Mouse (Mus musculus): ENCODE measurements around the gene Lrp2. TPM values are rescaled to one million over a fixed set of nuclear protein-coding genes. Genes with fewer than 3 reads are reported as not detected.

Lrp2 gene
- polyA plus RNA-seq, 1 experiment = 92.6 TPM

- H3K4me3 ChIP-seq (ENCODE audit: low read depth, low read length) = no peak overlapping the region
- no peak overlapping the region for H3K9ac ChIP-seq (ENCODE audit: low read depth, poor library complexity, severe bottlenecking)
- no peak for TF ChIP-seq POLR2A (IDR thresholded peaks at IDR 0.05; ENCODE audit: insufficient read depth, low read length)
- no peak overlapping the region for H3K27ac ChIP-seq (ENCODE audit: insufficient read depth, low read length)
- H3K36me3 ChIP-seq (ENCODE audit: control insufficient read depth, insufficient read depth, low read length, poor library complexity, severe bottlenecking) = no peaks in the 10 kb centered on the region
- no peaks in the 10 kb centered on the region for H3K27me3 ChIP-seq (ENCODE audit: control insufficient read depth, insufficient read depth, low read length, poor library complexity, severe bottlenecking)
- H3K9me3 ChIP-seq (replicated peaks; ENCODE audit: control insufficient read depth, insufficient read depth, low read length, poor library complexity, severe bottlenecking) = no peaks in the 10 kb centered on the region
- H3K4me1 ChIP-seq (ENCODE audit: control insufficient read depth, insufficient read depth, low read length) = no peaks in the 10 kb centered on the region
These were observed 190.1 kb downstream of the Lrp2 start for GRCm38 (mm10) chr2:69395597-69396248.

DNA sequence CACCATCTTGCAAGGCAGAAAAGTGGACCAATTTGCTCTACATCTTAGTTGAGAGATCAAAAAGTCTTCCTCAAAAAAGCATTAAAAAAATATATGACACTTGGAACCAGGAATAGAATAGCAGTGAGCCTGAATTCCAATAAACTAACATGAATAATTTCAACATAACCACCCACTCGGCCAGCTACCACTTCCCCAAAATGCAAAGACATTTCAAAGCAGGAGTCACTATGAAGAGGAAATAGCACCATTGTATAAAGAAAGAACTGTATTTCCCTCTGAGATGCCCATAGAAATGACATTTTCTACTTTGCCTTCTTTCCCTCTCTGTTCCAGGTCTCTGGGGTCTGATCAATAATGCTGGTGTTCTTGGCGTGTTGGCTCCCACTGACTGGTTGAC, 191.9 kb downstream of the Lrp2 start:
- TF ChIP-seq EP300 (IDR thresholded peaks at IDR 0.05; ENCODE audit: insufficient read depth, low read depth, low read length) (no peak), POLR2A (IDR thresholded peaks at IDR 0.05; ENCODE audit: insufficient read depth, low read length) (no peak), CTCF (IDR thresholded peaks at IDR 0.05; ENCODE audit: low read depth, low read length) (no peak)
- Histone ChIP-seq H3K9me3 (replicated peaks; ENCODE audit: control insufficient read depth, insufficient read depth, low read length, poor library complexity, severe bottlenecking) (no peaks in the 10 kb centered on the region), H3K36me3 (ENCODE audit: control insufficient read depth, insufficient read depth, low read length, poor library complexity, severe bottlenecking) (no peaks in the 10 kb centered on the region), H3K4me1 (ENCODE audit: control insufficient read depth, insufficient read depth, low read length) (no peaks in the 10 kb centered on the region), H3K27me3 (ENCODE audit: control insufficient read depth, insufficient read depth, low read length, poor library complexity, severe bottlenecking) (no peaks in the 10 kb centered on the region), H3K9ac (ENCODE audit: low read depth, poor library complexity, severe bottlenecking) (no peak overlapping the region), H3K27ac (ENCODE audit: insufficient read depth, low read length) (no peak overlapping the region), H3K4me3 (ENCODE audit: low read depth, low read length) (no peak overlapping the region)

DNA sequence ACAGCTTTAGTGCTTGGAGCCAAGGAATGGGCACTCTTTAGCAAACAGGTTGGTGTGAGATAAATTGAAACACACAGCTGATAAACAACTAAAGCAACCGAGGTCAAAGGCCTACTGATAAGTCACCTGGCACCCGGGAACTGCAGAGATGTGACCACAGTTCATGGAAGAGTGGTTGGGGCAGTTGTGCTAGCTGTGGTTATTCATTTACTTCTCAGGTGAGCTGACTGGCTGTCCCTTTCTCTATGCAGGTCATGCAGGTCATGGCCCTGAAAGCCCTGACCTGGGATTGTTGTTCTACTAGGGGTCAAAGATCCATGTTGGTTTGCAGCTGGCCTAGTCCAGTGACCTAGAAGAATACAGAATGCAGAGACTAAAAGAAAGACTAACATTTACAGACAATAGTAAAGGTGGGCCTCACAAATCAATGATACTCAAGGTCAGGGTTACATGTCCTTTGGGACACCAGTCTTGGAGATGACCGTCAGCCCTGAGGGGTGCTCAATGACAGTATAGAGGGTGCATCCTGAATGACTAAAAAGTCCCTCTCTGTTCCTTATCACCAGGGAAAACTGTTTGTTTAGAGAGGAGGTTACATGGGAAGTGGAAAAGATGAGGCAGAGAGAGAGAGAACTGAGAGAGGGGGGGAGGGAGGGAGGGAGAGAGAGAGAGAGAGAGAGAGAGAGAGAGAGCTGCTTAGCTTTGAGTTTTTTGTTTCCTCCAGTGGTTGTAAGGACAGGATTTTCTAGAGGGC, 199.6 kb downstream of the Lrp2 start:
- TF ChIP-seq POLR2A (IDR thresholded peaks at IDR 0.05; ENCODE audit: insufficient read depth, low read length) (no peak), CTCF (IDR thresholded peaks at IDR 0.05; ENCODE audit: low read depth, low read length) (no peak), EP300 (IDR thresholded peaks at IDR 0.05; ENCODE audit: insufficient read depth, low read depth, low read length) (no peak)
- H3K27me3 ChIP-seq (ENCODE audit: control insufficient read depth, insufficient read depth, low read length, poor library complexity, severe bottlenecking) = no peaks in the 10 kb centered on the region
- no peak overlapping the region for H3K9ac ChIP-seq (ENCODE audit: low read depth, poor library complexity, severe bottlenecking)
- H3K27ac ChIP-seq (ENCODE audit: insufficient read depth, low read length) = no peak overlapping the region
- H3K36me3 ChIP-seq (ENCODE audit: control insufficient read depth, insufficient read depth, low read length, poor library complexity, severe bottlenecking) = no peaks in the 10 kb centered on the region
- H3K4me3 ChIP-seq (ENCODE audit: low read depth, low read length) = no peak overlapping the region
- no peaks in the 10 kb centered on the region for H3K4me1 ChIP-seq (ENCODE audit: control insufficient read depth, insufficient read depth, low read length)
- no peaks in the 10 kb centered on the region for H3K9me3 ChIP-seq (replicated peaks; ENCODE audit: control insufficient read depth, insufficient read depth, low read length, poor library complexity, severe bottlenecking)

DNA sequence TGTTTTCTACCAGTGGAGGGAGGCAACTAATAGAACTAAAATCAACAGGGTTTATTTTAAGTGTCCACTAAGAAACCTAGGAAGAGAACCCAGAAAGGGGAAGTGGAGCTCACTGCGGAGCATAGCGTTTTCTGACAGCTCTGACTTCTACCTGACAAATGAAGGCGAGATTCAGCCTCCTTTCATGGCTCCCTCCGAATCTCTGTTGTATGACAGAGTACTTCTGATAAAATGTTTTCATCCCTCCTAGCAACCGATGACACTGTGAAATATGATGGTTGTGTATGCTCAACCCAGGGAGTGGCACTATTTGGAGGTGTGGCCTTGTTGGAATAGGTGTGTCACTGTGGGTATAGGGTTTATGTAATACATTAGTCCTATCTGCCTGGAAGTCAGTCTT, 203.0 kb downstream of the Lrp2 start:
- TF ChIP-seq POLR2A (IDR thresholded peaks at IDR 0.05; ENCODE audit: insufficient read depth, low read length) (no peak), CTCF (IDR thresholded peaks at IDR 0.05; ENCODE audit: low read depth, low read length) (no peak), EP300 (IDR thresholded peaks at IDR 0.05; ENCODE audit: insufficient read depth, low read depth, low read length) (no peak)
- Histone ChIP-seq H3K4me3 (ENCODE audit: low read depth, low read length) (no peak overlapping the region), H3K9me3 (replicated peaks; ENCODE audit: control insufficient read depth, insufficient read depth, low read length, poor library complexity, severe bottlenecking) (no peaks in the 10 kb centered on the region), H3K27ac (ENCODE audit: insufficient read depth, low read length) (no peak overlapping the region), H3K27me3 (ENCODE audit: control insufficient read depth, insufficient read depth, low read length, poor library complexity, severe bottlenecking) (0 out of 2 replicates have a peak, but pooled peaks cover 1% of the 10 kb centered on the region), H3K36me3 (ENCODE audit: control insufficient read depth, insufficient read depth, low read length, poor library complexity, severe bottlenecking) (no peaks in the 10 kb centered on the region), H3K4me1 (ENCODE audit: control insufficient read depth, insufficient read depth, low read length) (peaks cover 2% of the 10 kb centered on the region), H3K9ac (ENCODE audit: low read depth, poor library complexity, severe bottlenecking) (no peak overlapping the region)

DNA sequence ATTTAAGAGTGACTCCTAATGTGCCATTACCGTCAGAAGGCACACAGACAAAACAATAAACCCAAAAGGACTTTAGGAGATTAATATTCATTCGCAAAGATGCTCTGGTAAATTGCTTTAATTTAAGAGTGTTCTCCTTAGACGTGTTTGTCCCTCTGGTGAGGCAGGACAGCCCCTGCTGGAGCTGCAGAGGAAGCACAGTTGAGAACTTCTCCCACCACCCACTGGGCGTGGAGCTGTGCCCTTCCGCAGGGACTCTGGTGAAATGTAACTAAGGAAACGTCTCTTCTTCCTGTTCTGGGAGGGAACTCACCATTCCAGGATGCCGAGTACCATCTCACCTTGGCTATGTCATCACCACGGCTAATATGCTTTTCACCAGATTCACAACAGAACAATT, 204.1 kb downstream of the Lrp2 start:
- no peak overlapping the region for H3K4me3 ChIP-seq (ENCODE audit: low read depth, low read length)
- H3K4me1 ChIP-seq (ENCODE audit: control insufficient read depth, insufficient read depth, low read length) = peaks cover 2% of the 10 kb centered on the region
- no peaks in the 10 kb centered on the region for H3K36me3 ChIP-seq (ENCODE audit: control insufficient read depth, insufficient read depth, low read length, poor library complexity, severe bottlenecking)
- 0 out of 2 replicates have a peak, but pooled peaks cover 1% of the 10 kb centered on the region for H3K27me3 ChIP-seq (ENCODE audit: control insufficient read depth, insufficient read depth, low read length, poor library complexity, severe bottlenecking)
- no peak overlapping the region for H3K27ac ChIP-seq (ENCODE audit: insufficient read depth, low read length)
- H3K9me3 ChIP-seq (replicated peaks; ENCODE audit: control insufficient read depth, insufficient read depth, low read length, poor library complexity, severe bottlenecking) = no peaks in the 10 kb centered on the region
- TF ChIP-seq CTCF (IDR thresholded peaks at IDR 0.05; ENCODE audit: low read depth, low read length) = no peak
- no peak for TF ChIP-seq EP300 (IDR thresholded peaks at IDR 0.05; ENCODE audit: insufficient read depth, low read depth, low read length)
- no peak for TF ChIP-seq POLR2A (IDR thresholded peaks at IDR 0.05; ENCODE audit: insufficient read depth, low read length)
- no peak overlapping the region for H3K9ac ChIP-seq (ENCODE audit: low read depth, poor library complexity, severe bottlenecking)

- H3K9ac ChIP-seq (ENCODE audit: low read depth, poor library complexity, severe bottlenecking) = no peak within 1 kb of the TSS
- H3K4me1 ChIP-seq (ENCODE audit: control insufficient read depth, insufficient read depth, low read length) = peaks cover 2% of the 10 kb centered on the region
- no peak within 1 kb of the TSS for H3K4me3 ChIP-seq (ENCODE audit: low read depth, low read length)
- TF ChIP-seq EP300 (IDR thresholded peaks at IDR 0.05; ENCODE audit: insufficient read depth, low read depth, low read length) = no peak
- no peak for TF ChIP-seq CTCF (IDR thresholded peaks at IDR 0.05; ENCODE audit: low read depth, low read length)
- TF ChIP-seq POLR2A (IDR thresholded peaks at IDR 0.05; ENCODE audit: insufficient read depth, low read length) = no peak
- no peaks in the 10 kb centered on the region for H3K9me3 ChIP-seq (replicated peaks; ENCODE audit: control insufficient read depth, insufficient read depth, low read length, poor library complexity, severe bottlenecking)
- H3K27ac ChIP-seq (ENCODE audit: insufficient read depth, low read length) = no peak within 1 kb of the TSS
- H3K36me3 ChIP-seq (ENCODE audit: control insufficient read depth, insufficient read depth, low read length, poor library complexity, severe bottlenecking) = no peaks in the 10 kb centered on the region
- H3K27me3 ChIP-seq (ENCODE audit: control insufficient read depth, insufficient read depth, low read length, poor library complexity, severe bottlenecking) = 0 out of 2 replicates have a peak, but pooled peaks cover 1% of the 10 kb centered on the region
These were observed 205.6 kb downstream of the Lrp2 start, which contains the start of gene Dhrs9 for GRCm38 (mm10) chr2:69380281-69380680. Gene Dhrs9, plus strand, starts transcription at chr2:69380445.

Measured in ES-Bruce4 (cell line).